ENCODE assay signal across 14 mouse cellular contexts in the genomic region with DNA sequence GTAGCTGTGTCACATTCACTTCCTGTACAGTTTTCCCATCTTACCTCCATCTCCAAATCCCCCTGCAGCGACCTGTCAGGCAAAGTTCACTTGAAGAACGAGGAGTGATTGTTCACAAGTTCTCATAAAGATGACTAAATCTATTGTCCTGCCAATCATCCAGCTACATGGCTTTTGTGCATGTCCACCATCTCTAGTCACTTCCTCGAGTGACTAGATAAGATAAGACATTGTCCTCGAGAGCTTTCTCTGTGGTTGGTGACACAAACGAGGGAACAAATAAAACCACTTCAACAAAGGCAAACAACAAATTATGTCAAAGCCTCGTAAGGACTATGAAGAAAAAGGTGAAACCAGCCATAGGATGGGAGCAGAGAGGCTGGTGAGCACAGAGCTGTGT.
"Had no signal": no experiment of that assay in that cellular context is flagged by ENCODE, and none has a peak within 500 bp of the region (broad histone marks: within the 10 kb centered on the region; RNA-seq: fewer than 3 reads in every experiment).

No protein-coding gene starts in this region.

- H3K9me3 ChIP-seq: lung, embryonic 15.5 days; midbrain, embryonic 13.5 days; midbrain, embryonic 15.5 days; neural tube, embryonic 12.5 days; stomach, embryonic 15.5 days had no signal

- ATAC-seq: midbrain, embryonic 13.5 days; midbrain, embryonic 15.5 days had no signal

- H3K27ac ChIP-seq: lung, embryonic 15.5 days; midbrain, embryonic 13.5 days; midbrain, embryonic 15.5 days; neural tube, embryonic 12.5 days; stomach, embryonic 15.5 days; stomach, postnatal 0 days had no signal

- H3K27me3 ChIP-seq: lung, embryonic 15.5 days; midbrain, embryonic 13.5 days; midbrain, embryonic 15.5 days; neural tube, embryonic 12.5 days; stomach, embryonic 15.5 days had no signal

- H3K4me3 ChIP-seq: lung, embryonic 15.5 days; midbrain, embryonic 13.5 days; midbrain, embryonic 15.5 days; neural tube, embryonic 12.5 days; stomach, embryonic 15.5 days had no signal

- H3K36me3 ChIP-seq: lung, embryonic 15.5 days; midbrain, embryonic 13.5 days; midbrain, embryonic 15.5 days; neural tube, embryonic 12.5 days; stomach, embryonic 15.5 days had no signal

- H3K4me2 ChIP-seq: lung, embryonic 15.5 days; midbrain, embryonic 11.5 days; midbrain, embryonic 13.5 days; midbrain, embryonic 15.5 days; neural tube, embryonic 12.5 days; stomach, embryonic 15.5 days had no signal

- H3K4me1 ChIP-seq: lung, embryonic 15.5 days; midbrain, embryonic 13.5 days; midbrain, embryonic 15.5 days; neural tube, embryonic 12.5 days; stomach, embryonic 15.5 days had no signal

- DNase-seq: lung, adult 2 months; lung, postnatal 10 days; lung, postnatal 4 days; right cerebral cortex, postnatal 14 days; thymus, adult 2 months; thymus, postnatal 25 days; thymus, postnatal 4 days had no signal

- H3K9ac ChIP-seq: lung, embryonic 15.5 days; midbrain, embryonic 13.5 days; midbrain, embryonic 15.5 days; neural tube, embryonic 12.5 days; stomach, embryonic 15.5 days had no signal
